Mouse (Mus musculus): ENCODE measurements around the gene Plp2.

The Plp2 gene

GRCm38 (mm10) chrX:7662936-7663335 lies 8.3 kb downstream of the Plp2 start:
- no peak for DNase-seq (ENCODE audit: low spot score)

DNA sequence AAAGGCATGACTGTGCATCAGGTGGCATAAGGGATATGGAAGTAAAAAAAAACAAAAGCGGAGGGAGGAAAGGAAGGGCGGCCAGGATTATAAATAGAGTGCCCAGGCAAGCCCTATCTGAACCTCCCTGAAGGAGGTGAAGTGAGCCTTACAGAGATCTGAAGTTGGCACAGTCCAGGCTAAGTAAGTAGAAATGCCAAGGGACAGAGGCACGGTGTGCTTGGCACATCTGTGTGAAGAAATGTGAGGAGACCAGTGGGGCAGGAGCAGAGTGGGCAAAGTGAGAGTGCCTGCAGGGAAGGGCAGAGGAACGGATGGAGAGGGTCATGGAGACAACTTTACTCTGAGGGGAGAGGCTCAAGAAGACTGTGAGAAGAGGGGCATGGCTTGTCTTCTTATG lies 10.1 kb downstream of the Plp2 start:
- DNase-seq (ENCODE audit: low spot score) = no peak

DNA sequence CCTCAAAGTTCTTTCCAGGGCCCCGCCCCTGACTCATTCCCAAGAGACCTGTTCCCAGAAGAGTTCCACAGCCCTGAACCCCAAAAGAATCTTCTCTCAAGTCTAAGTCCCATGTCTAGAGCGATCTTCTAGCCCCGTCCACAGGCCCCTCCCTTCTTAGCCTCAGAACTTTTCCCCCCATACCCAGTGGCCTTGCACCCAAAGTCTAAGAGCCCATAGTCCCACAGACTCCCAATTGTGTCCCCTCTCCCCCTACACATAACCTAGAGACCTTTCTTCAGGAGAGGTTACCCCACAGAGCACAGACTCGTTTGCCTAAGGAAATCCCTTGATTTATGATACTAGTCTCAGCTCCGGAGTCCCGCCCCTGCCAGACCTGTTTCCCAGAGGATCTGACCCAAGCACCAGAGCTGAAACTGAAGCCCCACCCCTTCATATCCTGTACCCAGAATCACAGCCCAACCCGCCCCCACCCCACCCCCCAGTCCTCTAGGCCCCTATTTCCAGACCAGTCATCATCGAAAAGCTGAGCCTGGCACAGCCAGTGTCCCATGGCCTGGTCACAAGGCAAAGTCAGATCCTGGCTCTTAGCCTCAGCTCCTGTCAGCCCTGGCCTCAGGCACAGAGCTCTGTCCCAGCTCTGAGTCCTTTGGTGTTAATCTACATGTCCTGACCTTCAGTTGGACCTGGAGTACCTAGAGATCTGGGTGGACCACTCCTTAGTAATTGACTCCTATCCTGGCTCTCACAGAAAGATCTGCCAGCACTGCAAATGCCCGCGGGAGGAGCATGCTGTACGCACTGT lies 12.2 kb downstream of the Plp2 start:
- peak; percentile 31 for DNase-seq (ENCODE audit: low spot score)

DNA sequence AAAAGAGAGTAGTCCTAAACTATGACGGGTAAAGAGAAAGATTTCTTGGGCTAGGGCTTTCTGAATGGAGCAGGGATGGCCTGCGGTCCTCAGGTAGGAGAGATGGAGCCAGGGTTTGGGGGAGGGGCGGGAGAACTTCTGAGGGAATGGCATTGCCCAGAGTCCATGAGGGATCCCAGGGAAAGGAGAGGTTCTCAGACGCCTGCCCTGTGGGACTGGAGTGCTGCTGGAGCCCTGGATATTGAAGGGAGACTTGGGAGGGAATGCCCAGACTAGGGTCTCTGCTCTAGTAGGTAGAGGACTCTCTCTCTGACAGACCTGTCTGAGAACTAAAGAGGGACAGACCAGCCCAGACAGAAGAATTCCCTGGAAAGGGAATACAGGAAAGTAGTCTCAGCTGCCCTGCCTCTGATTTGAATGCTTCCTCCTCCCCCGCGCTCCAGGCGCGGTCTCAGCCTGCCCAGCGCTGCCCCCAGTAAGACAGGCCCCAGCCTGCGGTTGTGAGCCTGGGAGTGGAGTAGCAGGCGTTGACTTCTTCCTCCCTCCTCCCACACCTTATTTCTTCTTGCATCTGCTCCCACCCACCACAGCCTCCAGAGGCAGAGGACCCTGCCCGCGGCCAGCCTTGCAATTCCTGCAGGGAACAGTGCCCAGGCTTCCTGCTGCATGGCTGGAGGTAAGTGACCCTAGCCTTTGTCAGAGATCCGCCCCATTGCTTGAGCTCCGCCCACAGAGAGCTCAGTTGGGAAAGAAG lies 13.0 kb downstream of the Plp2 start:
- DNase-seq (ENCODE audit: low spot score) = peak; percentile 47

DNA sequence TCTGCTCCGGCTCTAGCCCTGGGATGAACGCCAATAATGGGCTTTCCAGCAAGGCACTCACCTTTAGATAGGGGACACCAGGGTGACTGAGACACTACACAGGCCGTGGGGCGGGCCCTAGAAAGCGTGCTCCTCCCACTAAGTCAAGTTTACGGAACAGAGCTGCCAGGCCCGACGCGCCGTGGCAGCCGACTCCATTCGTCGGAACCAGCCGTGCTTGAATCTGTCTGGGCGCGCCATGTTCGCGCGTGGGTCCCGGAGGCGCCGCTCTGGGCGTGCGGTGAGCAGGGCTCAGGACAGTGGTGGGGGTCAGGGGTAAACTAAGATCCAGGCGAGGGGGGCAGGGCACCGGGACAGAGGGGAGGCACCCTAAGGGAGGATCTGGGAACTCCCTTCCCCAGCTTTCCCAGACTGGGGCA lies 14.0 kb downstream of the Plp2 start, which contains the start of gene Prickle3:
TSS of gene Prickle3 (plus strand) at position 40 of the 419 bp plus-strand sequence.
- DNase-seq (ENCODE audit: low spot score) = peak; percentile 46

DNA sequence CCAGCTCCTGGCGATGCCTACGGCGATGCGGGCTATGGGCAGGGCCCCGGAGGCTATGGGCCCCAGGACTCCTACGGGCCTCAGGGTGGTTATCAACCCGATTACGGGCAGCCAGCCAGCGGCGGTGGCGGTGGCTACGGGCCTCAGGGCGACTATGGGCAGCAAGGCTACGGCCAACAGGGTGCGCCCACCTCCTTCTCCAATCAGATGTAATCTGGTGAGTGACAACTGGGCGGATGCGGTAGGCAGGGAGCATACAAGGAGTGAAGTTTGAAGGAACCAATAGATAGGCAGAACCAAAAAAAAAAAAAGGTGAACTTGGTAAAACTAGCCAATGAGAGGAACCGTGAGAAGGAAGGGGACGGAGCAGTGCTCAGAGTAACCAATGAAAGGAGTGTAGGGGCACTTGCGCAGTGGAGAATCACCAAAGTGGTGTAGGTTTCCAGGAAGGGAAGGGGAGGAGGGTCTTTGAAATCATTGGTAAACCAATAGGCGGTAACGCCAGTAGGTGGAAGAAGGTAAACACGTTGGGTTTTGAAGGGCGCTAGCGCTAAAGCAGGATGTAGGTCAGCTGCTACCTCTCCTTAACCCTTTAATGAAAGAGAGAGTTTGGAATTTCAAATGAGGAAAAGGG lies 22.4 kb downstream of the Plp2 start:
- DNase-seq (ENCODE audit: low spot score) = peak; percentile 78

GRCm38 (mm10) chrX:7645349-7645748 lies 25.8 kb downstream of the Plp2 start:
- peak; percentile 84 for DNase-seq (ENCODE audit: low spot score)

GRCm38 (mm10) chrX:7640785-7641184 lies 30.4 kb downstream of the Plp2 start:
- DNase-seq (ENCODE audit: low spot score) = no peak

GRCm38 (mm10) chrX:7639536-7640325 lies 31.5 kb downstream of the Plp2 start:
- no peak for DNase-seq (ENCODE audit: low spot score)

GRCm38 (mm10) chrX:7638401-7639091 lies 32.6 kb downstream of the Plp2 start, which contains the start of gene Syp:
Gene Syp, plus strand, starts transcription at chrX:7638471.
- peak; percentile 84 for DNase-seq (ENCODE audit: low spot score)

DNA sequence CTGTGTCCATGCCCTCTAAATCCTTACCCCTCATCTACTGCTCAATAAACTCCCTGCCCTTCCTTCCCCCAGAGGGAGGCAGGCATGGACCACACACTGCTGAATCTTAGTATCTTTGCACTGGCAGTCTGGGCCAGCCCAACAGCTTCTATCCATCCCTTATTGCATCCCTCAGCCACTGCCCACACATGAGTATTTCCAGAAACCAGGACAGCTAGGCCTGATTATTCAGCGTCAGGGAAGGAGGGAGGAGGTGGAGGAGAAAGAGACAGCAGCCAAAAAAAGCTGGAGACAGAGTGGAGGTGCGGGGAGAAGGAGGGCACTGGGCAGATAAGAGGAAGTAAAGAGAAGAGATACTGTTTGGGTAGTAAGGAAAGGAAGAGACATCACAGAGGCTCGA lies 36.1 kb downstream of the Plp2 start:
- no peak for DNase-seq (ENCODE audit: low spot score)

DNA sequence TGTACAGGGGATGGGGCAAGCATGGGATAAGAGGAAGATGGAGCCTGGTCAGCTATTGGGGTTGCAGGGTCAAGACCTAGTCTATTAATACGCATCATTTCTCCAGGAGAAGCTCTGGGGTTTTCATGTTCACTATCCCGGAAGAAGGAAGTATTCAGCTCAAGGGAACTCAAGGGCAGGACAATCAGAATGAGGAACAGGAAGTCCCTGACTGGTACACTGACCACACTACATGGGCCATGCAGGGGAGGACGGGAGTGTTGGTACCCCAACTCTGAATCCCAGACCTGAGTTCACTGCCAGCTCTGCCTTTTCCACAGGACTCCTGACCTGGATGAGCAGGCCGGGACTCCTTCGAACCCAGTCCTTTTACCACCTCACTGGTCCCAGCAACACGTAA lies 38.6 kb downstream of the Plp2 start:
- DNase-seq (ENCODE audit: low spot score) = no peak

Measured in MN1 (cell line).